Mouse (Mus musculus): ENCODE data around the gene Dad1. TPM values are rescaled to one million over a fixed set of nuclear protein-coding genes. Genes with fewer than 3 reads are reported as not detected.
A peak's percentile ranks its signal among the peaks of the same experiment; 100 is the strongest.

Gene Dad1
- total RNA-seq, 1 experiment = 174 TPM

GRCm38 (mm10) chr14:54222289-54222727 is 31.6 kb downstream of the Dad1 start:
- H3K36me3 ChIP-seq (ENCODE audit: control insufficient read depth, insufficient read depth, low read length, poor library complexity, severe bottlenecking) = no peaks in the 10 kb centered on the region
- DNase-seq (ENCODE audit: low read depth, low spot score) = no peak
- peaks cover 0 to 11% of the 10 kb centered on the region in 2 experiments; a peak in 2 of 4 replicates for H3K4me1 ChIP-seq (ENCODE audit: control insufficient read depth in 2 of 2, insufficient read depth in 2 of 2, low read length in 2 of 2, poor library complexity in 1 of 2)
- TF ChIP-seq HCFC1 (IDR thresholded peaks at IDR 0.05; ENCODE audit: borderline replicate concordance, insufficient read depth, low read length) (no peak), MAFK (IDR thresholded peaks at IDR 0.05; ENCODE audit: insufficient read depth, low read depth, low read length) (0 out of 2 replicates have a peak, but pooled peaks have one; percentile 10), ZC3H11A (IDR thresholded peaks at IDR 0.05; ENCODE audit: borderline replicate concordance, low read depth, low read length) (no peak)
- H3K9me3 ChIP-seq (ENCODE audit: control insufficient read depth, insufficient read depth, low read depth, low read length) = no peaks in the 10 kb centered on the region
- no peak overlapping the region for H3K9ac ChIP-seq (ENCODE audit: insufficient read depth, low read depth, low read length, poor library complexity, severe bottlenecking)
- no peak overlapping the region for H3K27ac ChIP-seq (ENCODE audit: insufficient read depth, low read depth, low read length, poor library complexity, severe bottlenecking)
- H3K4me3 ChIP-seq (ENCODE audit: insufficient read depth in 1 of 2, low read depth in 1 of 2, low read length in 2 of 2, poor library complexity in 1 of 2, severe bottlenecking in 1 of 2) = no peak overlapping the region
- in situ Hi-C loops (cut with MboI; ENCODE audit: low sequenced_read_pairs in 2 of 2, unreplicated experiment in 2 of 2) = loop anchor here in 1 of 2 experiments (10.0 kb wide), 1 partner anchor 158 kb away; no protein-coding TSS in a partner anchor

- in situ Hi-C loops (cut with MboI; ENCODE audit: low sequenced_read_pairs in 2 of 2, unreplicated experiment in 2 of 2) = loop anchor here in 1 of 2 experiments (10.0 kb wide), 1 partner anchor 157 kb away; no protein-coding TSS in a partner anchor
- no peak overlapping the region for H3K27ac ChIP-seq (ENCODE audit: insufficient read depth, low read depth, low read length, poor library complexity, severe bottlenecking)
- H3K36me3 ChIP-seq (ENCODE audit: control insufficient read depth, insufficient read depth, low read length, poor library complexity, severe bottlenecking) = no peaks in the 10 kb centered on the region
- no peaks in the 10 kb centered on the region for H3K9me3 ChIP-seq (ENCODE audit: control insufficient read depth, insufficient read depth, low read depth, low read length)
- no peak for DNase-seq (ENCODE audit: low read depth, low spot score)
- peaks cover 0 to 11% of the 10 kb centered on the region in 2 experiments; a peak in 2 of 4 replicates for H3K4me1 ChIP-seq (ENCODE audit: control insufficient read depth in 2 of 2, insufficient read depth in 2 of 2, low read length in 2 of 2, poor library complexity in 1 of 2)
- no peak overlapping the region for H3K4me3 ChIP-seq (ENCODE audit: insufficient read depth in 1 of 2, low read depth in 1 of 2, low read length in 2 of 2, poor library complexity in 1 of 2, severe bottlenecking in 1 of 2)
- no peak for TF ChIP-seq MAFK (IDR thresholded peaks at IDR 0.05; ENCODE audit: insufficient read depth, low read depth, low read length)
- no peak for TF ChIP-seq HCFC1 (IDR thresholded peaks at IDR 0.05; ENCODE audit: borderline replicate concordance, insufficient read depth, low read length)
- TF ChIP-seq CHD2 (IDR thresholded peaks at IDR 0.05; ENCODE audit: low read depth, low read length) = no peak
- no peak for TF ChIP-seq ZC3H11A (IDR thresholded peaks at IDR 0.05; ENCODE audit: borderline replicate concordance, low read depth, low read length)
- no peak for TF ChIP-seq ZNF384 (IDR thresholded peaks at IDR 0.05; ENCODE audit: low read depth, low read length)
- no peak overlapping the region for H3K9ac ChIP-seq (ENCODE audit: insufficient read depth, low read depth, low read length, poor library complexity, severe bottlenecking)
Observed at GRCm38 (mm10) chr14:54221641-54222040, 32.3 kb downstream of the Dad1 start.

GRCm38 (mm10) chr14:54220726-54221494 is 33.0 kb downstream of the Dad1 start:
- Histone ChIP-seq H3K27ac (ENCODE audit: insufficient read depth, low read depth, low read length, poor library complexity, severe bottlenecking) (no peak overlapping the region), H3K36me3 (ENCODE audit: control insufficient read depth, insufficient read depth, low read length, poor library complexity, severe bottlenecking) (no peaks in the 10 kb centered on the region), H3K9me3 (ENCODE audit: control insufficient read depth, insufficient read depth, low read depth, low read length) (no peaks in the 10 kb centered on the region), H3K9ac (ENCODE audit: insufficient read depth, low read depth, low read length, poor library complexity, severe bottlenecking) (no peak overlapping the region), H3K4me3 (ENCODE audit: insufficient read depth in 1 of 2, low read depth in 1 of 2, low read length in 2 of 2, poor library complexity in 1 of 2, severe bottlenecking in 1 of 2) (no peak overlapping the region), H3K4me1 (ENCODE audit: control insufficient read depth in 2 of 2, insufficient read depth in 2 of 2, low read length in 2 of 2, poor library complexity in 1 of 2) (peaks cover 0 to 11% of the 10 kb centered on the region in 2 experiments; a peak in 2 of 4 replicates)
- DNase-seq (ENCODE audit: low read depth, low spot score) = no peak
- TF ChIP-seq HCFC1 (IDR thresholded peaks at IDR 0.05; ENCODE audit: borderline replicate concordance, insufficient read depth, low read length) = no peak
- no peak for TF ChIP-seq ZC3H11A (IDR thresholded peaks at IDR 0.05; ENCODE audit: borderline replicate concordance, low read depth, low read length)
- TF ChIP-seq ZNF384 (IDR thresholded peaks at IDR 0.05; ENCODE audit: low read depth, low read length) = no peak
- TF ChIP-seq CHD2 (IDR thresholded peaks at IDR 0.05; ENCODE audit: low read depth, low read length) = no peak
- TF ChIP-seq MAFK (IDR thresholded peaks at IDR 0.05; ENCODE audit: insufficient read depth, low read depth, low read length) = no peak
- in situ Hi-C loops (cut with MboI; ENCODE audit: low sequenced_read_pairs in 2 of 2, unreplicated experiment in 2 of 2) = loop anchor here in 1 of 2 experiments (10.0 kb wide), 1 partner anchor 156 kb away; no protein-coding TSS in a partner anchor

GRCm38 (mm10) chr14:54219849-54220248 is 34.1 kb downstream of the Dad1 start:
- H3K9ac ChIP-seq (ENCODE audit: insufficient read depth, low read depth, low read length, poor library complexity, severe bottlenecking) = no peak overlapping the region

More at GRCm38 (mm10) chr14:54219849-54220248, 34.1 kb downstream of the Dad1 start:
- Histone ChIP-seq H3K36me3 (ENCODE audit: control insufficient read depth, insufficient read depth, low read length, poor library complexity, severe bottlenecking) (no peaks in the 10 kb centered on the region), H3K9me3 (ENCODE audit: control insufficient read depth, insufficient read depth, low read depth, low read length) (no peaks in the 10 kb centered on the region), H3K27ac (ENCODE audit: insufficient read depth, low read depth, low read length, poor library complexity, severe bottlenecking) (no peak overlapping the region), H3K4me3 (ENCODE audit: insufficient read depth in 1 of 2, low read depth in 1 of 2, low read length in 2 of 2, poor library complexity in 1 of 2, severe bottlenecking in 1 of 2) (no peak overlapping the region), H3K4me1 (ENCODE audit: control insufficient read depth in 2 of 2, insufficient read depth in 2 of 2, low read length in 2 of 2, poor library complexity in 1 of 2) (peaks cover 0 to 9% of the 10 kb centered on the region in 2 experiments; a peak in 2 of 4 replicates)
- DNase-seq (ENCODE audit: low read depth, low spot score) = no peak
- in situ Hi-C loops (cut with MboI; ENCODE audit: low sequenced_read_pairs in 2 of 2, unreplicated experiment in 2 of 2) = loop anchor here in 1 of 2 experiments (10.0 kb wide), 1 partner anchor 155 kb away; no protein-coding TSS in a partner anchor
- TF ChIP-seq HCFC1 (IDR thresholded peaks at IDR 0.05; ENCODE audit: borderline replicate concordance, insufficient read depth, low read length) = no peak
- TF ChIP-seq ZC3H11A (IDR thresholded peaks at IDR 0.05; ENCODE audit: borderline replicate concordance, low read depth, low read length) = no peak
- no peak for TF ChIP-seq CHD2 (IDR thresholded peaks at IDR 0.05; ENCODE audit: low read depth, low read length)
- TF ChIP-seq ZNF384 (IDR thresholded peaks at IDR 0.05; ENCODE audit: low read depth, low read length) = no peak
- TF ChIP-seq MAFK (IDR thresholded peaks at IDR 0.05; ENCODE audit: insufficient read depth, low read depth, low read length) = no peak

Measured in ES-E14 (cell line).